Mouse (Mus musculus) midbrain, embryonic 16.5 days (tissue): ENCODE measurements around the gene Slc9a8. TPM values are rescaled to one million over a fixed set of nuclear protein-coding genes. Genes with fewer than 3 reads are reported as not detected.

ENCODE experiments used
- ATAC-seq: fragments of 200-750 bp; cut with Nextera tagmentation; 2 replicates; pipeline ENCODE4 v1.8.0; 2017; ENCODE audit warnings: moderate TSS enrichment
- H3K27ac ChIP-seq: fragments of 300-500 bp; sonication (generic); 2 replicates; pipeline ENCODE4 v1.5.1; 2014; ENCODE audit warnings: mild to moderate bottlenecking, low read length, mixed read lengths
- H3K27me3 ChIP-seq: fragments of 300-500 bp; sonication (generic); 2 replicates; pipeline ENCODE4 v1.6.1; 2014; ENCODE audit warnings: low read depth, low read length, mixed read lengths; ENCODE audit not compliant: control insufficient read depth, insufficient read depth
- H3K36me3 ChIP-seq: fragments of 300-500 bp; sonication (generic); 2 replicates; pipeline ENCODE4 v1.6.1; 2014; ENCODE audit warnings: mild to moderate bottlenecking, low read length, moderate library complexity, mixed read lengths; ENCODE audit not compliant: control insufficient read depth, insufficient read depth
- H3K4me1 ChIP-seq: fragments of 300-500 bp; sonication (generic); 2 replicates; pipeline ENCODE4 v1.6.1; 2014; ENCODE audit warnings: mild to moderate bottlenecking, low read length, mixed read lengths; ENCODE audit not compliant: control insufficient read depth, insufficient read depth
- H3K4me2 ChIP-seq: fragments of 300-500 bp; sonication (generic); 2 replicates; pipeline ENCODE4 v1.6.1; 2014; ENCODE audit warnings: mild to moderate bottlenecking, low read length, mixed read lengths
- H3K4me3 ChIP-seq: fragments of 300-500 bp; sonication (generic); 2 replicates; pipeline ENCODE4 v1.5.1; 2014; ENCODE audit warnings: low read depth, mild to moderate bottlenecking, low read length, moderate library complexity, mixed read lengths
- H3K9ac ChIP-seq: fragments of 300-500 bp; sonication (generic); 2 replicates; pipeline ENCODE4 v1.6.1; 2014; ENCODE audit warnings: low read depth, low read length, mixed read lengths
- H3K9me3 ChIP-seq: fragments of 300-500 bp; sonication (generic); replicated peaks from 2 replicates; pipeline ENCODE4 v1.6.1; 2014; ENCODE audit warnings: mild to moderate bottlenecking, low read length, mixed read lengths; ENCODE audit not compliant: control insufficient read depth, poor library complexity, severe bottlenecking
- WGBS: fragments of 180-500 bp; shearing (Covaris S2); extraction: QIAGEN DNeasy Blood & Tissue Kit; methylation state at CpG from one replicate; pipeline ENCODE4 v1.1.7; 2014; 5-methylcytosine and 5-hydroxymethylcytosine counted together
- polyA plus RNA-seq: library from polyadenylated mRNA; unstranded; fragments of >200 nt; fragmentation: Nextera tagmentation; extraction: Ambion mirVana; gene quantifications from 2 replicates; pipeline ENCODE4 v1.2.1, GENCODE M21; 2015

Slc9a8 gene
- polyA plus RNA-seq, 1 experiment from 2014 or later: 19.4 TPM

GRCm38 (mm10) chr2:167423031-167423611, 1.6 kb downstream of the Slc9a8 start:
- Histone ChIP-seq H3K4me3 (no peak overlapping the region), H3K9ac (no peak overlapping the region)
- 87% methylated on average over 5 of the region's 5 CpGs for WGBS

GRCm38 (mm10) chr2:167424040-167424439, 2.5 kb downstream of the Slc9a8 start:
- Histone ChIP-seq H3K4me2 (no peak overlapping the region), H3K9ac (no peak overlapping the region), H3K9me3 (no peaks in the 10 kb centered on the region), H3K27me3 (no peaks in the 10 kb centered on the region), H3K36me3 (peaks cover 5% of the 10 kb centered on the region), H3K27ac (no peak overlapping the region), H3K4me1 (peaks cover 17% of the 10 kb centered on the region), H3K4me3 (no peak overlapping the region)
- 77% methylated on average over 9 of the region's 9 CpGs for WGBS
- no peak for ATAC-seq

More at GRCm38 (mm10) chr2:167423031-167423611, 1.6 kb downstream of the Slc9a8 start:
- no peaks in the 10 kb centered on the region for H3K9me3 ChIP-seq
- peaks cover 5% of the 10 kb centered on the region for H3K36me3 ChIP-seq
- peaks cover 17% of the 10 kb centered on the region for H3K4me1 ChIP-seq
- peak overlapping the region; percentile 0; the same call in 1 of the 2 replicates for H3K27ac ChIP-seq
- ATAC-seq: no peak
- peak overlapping the region; percentile 89; the same call in 1 of the 2 replicates for H3K4me2 ChIP-seq
- no peaks in the 10 kb centered on the region for H3K27me3 ChIP-seq

- Histone ChIP-seq H3K4me3 (no peak overlapping the region), H3K27me3 (no peaks in the 10 kb centered on the region), H3K9me3 (no peaks in the 10 kb centered on the region), H3K4me2 (no peak overlapping the region), H3K9ac (no peak overlapping the region), H3K36me3 (peaks cover 5% of the 10 kb centered on the region), H3K27ac (no peak overlapping the region), H3K4me1 (peaks cover 17% of the 10 kb centered on the region)
- no peak for ATAC-seq
- 97% methylated on average over 3 of the region's 3 CpGs for WGBS
Measured at GRCm38 (mm10) chr2:167424516-167424915, 3.0 kb downstream of the Slc9a8 start.

- peaks cover 15% of the 10 kb centered on the region for H3K4me1 ChIP-seq
- H3K4me2 ChIP-seq: no peak overlapping the region
- peaks cover 5% of the 10 kb centered on the region for H3K36me3 ChIP-seq
- H3K27me3 ChIP-seq: no peaks in the 10 kb centered on the region
- ATAC-seq: no peak
- H3K4me3 ChIP-seq: no peak overlapping the region
- 83% methylated on average over 6 of the region's 6 CpGs for WGBS
- no peaks in the 10 kb centered on the region for H3K9me3 ChIP-seq
- no peak overlapping the region for H3K9ac ChIP-seq
- no peak overlapping the region for H3K27ac ChIP-seq
Measured at GRCm38 (mm10) chr2:167425407-167425806, 3.9 kb downstream of the Slc9a8 start.

- Histone ChIP-seq H3K27ac (no peak overlapping the region), H3K9ac (no peak overlapping the region), H3K27me3 (no peaks in the 10 kb centered on the region), H3K4me1 (no peaks in the 10 kb centered on the region), H3K4me3 (no peak overlapping the region), H3K36me3 (peaks cover 4% of the 10 kb centered on the region), H3K4me2 (no peak overlapping the region), H3K9me3 (no peaks in the 10 kb centered on the region)
- ATAC-seq: no peak
- WGBS: 93% methylated on average over 5 of the region's 5 CpGs
Measured at GRCm38 (mm10) chr2:167429596-167429995, 8.1 kb downstream of the Slc9a8 start.

- H3K9me3 ChIP-seq: no peaks in the 10 kb centered on the region
- ATAC-seq: no peak
- no peaks in the 10 kb centered on the region for H3K4me1 ChIP-seq
- 78% methylated on average over 9 of the region's 9 CpGs for WGBS
- no peak overlapping the region for H3K27ac ChIP-seq
- peaks cover 4% of the 10 kb centered on the region for H3K36me3 ChIP-seq
- H3K27me3 ChIP-seq: no peaks in the 10 kb centered on the region
- H3K4me3 ChIP-seq: no peak overlapping the region
- H3K9ac ChIP-seq: no peak overlapping the region
- H3K4me2 ChIP-seq: no peak overlapping the region
Measured at GRCm38 (mm10) chr2:167430737-167431417, 9.4 kb downstream of the Slc9a8 start.

GRCm38 (mm10) chr2:167431418-167431776, 9.9 kb downstream of the Slc9a8 start:
- H3K27ac ChIP-seq: no peak overlapping the region
- WGBS: 83% methylated on average over 7 of the region's 7 CpGs

GRCm38 (mm10) chr2:167434570-167434969, 13.1 kb downstream of the Slc9a8 start:
- Histone ChIP-seq H3K9me3 (no peaks in the 10 kb centered on the region), H3K4me1 (no peaks in the 10 kb centered on the region), H3K27ac (no peak overlapping the region), H3K27me3 (no peaks in the 10 kb centered on the region), H3K4me2 (no peak overlapping the region), H3K9ac (no peak overlapping the region), H3K36me3 (peaks cover 2% of the 10 kb centered on the region; the same call in 1 of the 2 replicates), H3K4me3 (no peak overlapping the region)
- ATAC-seq: no peak
- 96% methylated on average over 6 of the region's 6 CpGs for WGBS

More at GRCm38 (mm10) chr2:167431418-167431776, 9.9 kb downstream of the Slc9a8 start:
- Histone ChIP-seq H3K4me1 (no peaks in the 10 kb centered on the region), H3K9me3 (no peaks in the 10 kb centered on the region), H3K9ac (no peak overlapping the region), H3K4me3 (no peak overlapping the region), H3K27me3 (no peaks in the 10 kb centered on the region), H3K36me3 (peaks cover 4% of the 10 kb centered on the region), H3K4me2 (no peak overlapping the region)
- ATAC-seq: no peak

- Histone ChIP-seq H3K9me3 (no peaks in the 10 kb centered on the region), H3K27me3 (no peaks in the 10 kb centered on the region), H3K36me3 (peaks cover 2% of the 10 kb centered on the region; the same call in 1 of the 2 replicates), H3K4me2 (no peak overlapping the region), H3K4me3 (no peak overlapping the region), H3K4me1 (no peaks in the 10 kb centered on the region), H3K9ac (no peak overlapping the region), H3K27ac (no peak overlapping the region)
- ATAC-seq: no peak
- WGBS: 97% methylated on average over 2 of the region's 2 CpGs
Measured at GRCm38 (mm10) chr2:167435631-167436030, 14.1 kb downstream of the Slc9a8 start.
